Mouse (Mus musculus) midbrain, embryonic 11.5 days (tissue): ENCODE results near the gene Tlr9. TPM values are rescaled to one million over a fixed set of nuclear protein-coding genes. Genes with fewer than 3 reads are reported as not detected.

Source experiments
- ATAC-seq: fragments of 200-750 bp; cut with Nextera tagmentation; 2 replicates; pipeline ENCODE4 v1.8.0; 2017; ENCODE audit warnings: moderate TSS enrichment, moderate library complexity; ENCODE audit not compliant: low FRiP score
- DNase-seq: peaks from one replicate; pipeline ENCODE4 v3.0.0; 2015; ENCODE audit warnings: low spot score; ENCODE audit errors: missing footprints
- H3K27ac ChIP-seq: fragments of 300-500 bp; sonication (generic); 2 replicates; pipeline ENCODE4 v1.5.1; 2014; ENCODE audit warnings: low read depth, low read length
- H3K27me3 ChIP-seq: fragments of 300-500 bp; sonication (generic); 2 replicates; pipeline ENCODE4 v1.6.1; 2014; ENCODE audit warnings: mild to moderate bottlenecking, low read length, moderate library complexity, mixed read lengths; ENCODE audit not compliant: control insufficient read depth, insufficient read depth
- H3K36me3 ChIP-seq: fragments of 300-500 bp; sonication (generic); 2 replicates; pipeline ENCODE4 v1.6.1; 2014; ENCODE audit warnings: mild to moderate bottlenecking, low read length, moderate library complexity, mixed read lengths; ENCODE audit not compliant: control insufficient read depth, insufficient read depth
- H3K4me1 ChIP-seq: fragments of 300-500 bp; sonication (generic); 2 replicates; pipeline ENCODE4 v1.6.1; 2014; ENCODE audit warnings: low read length; ENCODE audit not compliant: control insufficient read depth, insufficient read depth
- H3K4me2 ChIP-seq: fragments of 300-500 bp; sonication (generic); 2 replicates; pipeline ENCODE4 v1.6.1; 2014; ENCODE audit warnings: mild to moderate bottlenecking, moderate library complexity
- H3K4me3 ChIP-seq: fragments of 300-500 bp; sonication (generic); 2 replicates; pipeline ENCODE4 v1.5.1; 2014; ENCODE audit warnings: low read depth, low read length
- H3K9ac ChIP-seq: fragments of 300-500 bp; sonication (generic); 2 replicates; pipeline ENCODE4 v1.6.1; 2014; ENCODE audit warnings: low read length
- H3K9me3 ChIP-seq: fragments of 300-500 bp; sonication (generic); 2 replicates; pipeline ENCODE4 v1.6.1; 2016; ENCODE audit warnings: low read length; ENCODE audit not compliant: control insufficient read depth
- WGBS: fragments of 180-500 bp; shearing (Covaris S2); extraction: QIAGEN DNeasy Blood & Tissue Kit; methylation state at CpG from one replicate; pipeline ENCODE4 v1.1.7; 2014; 5-methylcytosine and 5-hydroxymethylcytosine counted together
- microRNA counts: library from miRNA; unstranded; fragments of <30 nt; microRNA quantifications from one replicate; lab custom pipeline; 2015
- microRNA-seq: library from miRNA; unstranded; fragments of <30 nt; microRNA quantifications from one replicate; pipeline ENCODE4, GENCODE M21; 2017
- polyA plus RNA-seq: library from polyadenylated mRNA; unstranded; fragments of >200 nt; fragmentation: Nextera tagmentation; extraction: Ambion mirVana; gene quantifications from 2 replicates; pipeline ENCODE4 v1.2.1, GENCODE M21; 2014

Gene Tlr9
- polyA plus RNA-seq, 1 experiment from 2014 or later: not detected

- no peak overlapping the region for H3K4me3 ChIP-seq
- 90% methylated on average over 1 of the region's 1 CpGs for WGBS
- H3K36me3 ChIP-seq: no peaks in the 10 kb centered on the region
- no peak overlapping the region for H3K9ac ChIP-seq
- H3K27me3 ChIP-seq: no peaks in the 10 kb centered on the region
- H3K4me1 ChIP-seq: no peaks in the 10 kb centered on the region
- DNase-seq (no peak), ATAC-seq (no peak)
- no peak overlapping the region for H3K27ac ChIP-seq
- no peak overlapping the region for H3K4me2 ChIP-seq
- no peaks in the 10 kb centered on the region for H3K9me3 ChIP-seq
Measured at GRCm38 (mm10) chr9:106275806-106276205, 53.4 kb downstream of the Tlr9 start.

MicroRNAs encoded within 50 kb of the gene (microRNA counts, 519-probe panel; counts per million panel counts)
- 6,043 counts per million, percentile 82 among the panel's probes with 10 or more counts for microRNA mmu-let-7g (lab: Ali Mortazavi, UCI)

Small RNA genes within 50 kb of the gene (microRNA-seq; reads per million reads assigned to microRNA genes)
- 14,919 reads per million, percentile 97 among the genes with 10 or more reads in this experiment for gene Mirlet7g

Other genes starting within 250 kb of the Tlr9 start
- gene Col6a4, start 125.8 kb upstream of the Tlr9 start, polyA plus RNA-seq: 0.11 TPM in 1 of 2 replicates, not detected in the other
- 5.6 and 6.3 TPM in 2 replicates for gene Glyctk, start 64.5 kb upstream of the Tlr9 start, polyA plus RNA-seq
- 30.2 and 32.6 TPM in 2 replicates for gene Wdr82, start 51.7 kb upstream of the Tlr9 start, polyA plus RNA-seq
- 23.6 and 26.9 TPM in 2 replicates for gene Ppm1m, start 22.9 kb upstream of the Tlr9 start, polyA plus RNA-seq
- 55.6 and 61.4 TPM in 2 replicates for gene Twf2, start 19.5 kb upstream of the Tlr9 start, polyA plus RNA-seq
- gene Alas1, start 26.1 kb downstream of the Tlr9 start, polyA plus RNA-seq: 91.0 and 91.4 TPM in 2 replicates
- 29.4 and 30.9 TPM in 2 replicates for gene Poc1a, start 58.5 kb downstream of the Tlr9 start, polyA plus RNA-seq
- gene Dusp7, start 146.0 kb downstream of the Tlr9 start, polyA plus RNA-seq: 16.1 and 17.0 TPM in 2 replicates
- gene Rpl29, start 206.9 kb downstream of the Tlr9 start, polyA plus RNA-seq: 867 and 874 TPM in 2 replicates
- gene Acy1, start 215.7 kb downstream of the Tlr9 start, polyA plus RNA-seq: 29.9 and 30.4 TPM in 2 replicates
- 3.9 and 4.5 TPM in 2 replicates for gene Abhd14b, start 224.9 kb downstream of the Tlr9 start, polyA plus RNA-seq
- 30.8 and 34.5 TPM in 2 replicates for gene Abhd14a, start 225.1 kb downstream of the Tlr9 start, polyA plus RNA-seq
- gene Pcbp4, start 230.7 kb downstream of the Tlr9 start, polyA plus RNA-seq: 219 and 256 TPM in 2 replicates
- gene Gpr62, start 243.3 kb downstream of the Tlr9 start, polyA plus RNA-seq: 0.12 and 0.23 TPM in 2 replicates